Mouse (Mus musculus) kidney, postnatal 36 days (tissue): ENCODE data around the gene Klhl24.
"Not testable (repeated sequence)": the region's sequence is repeated elsewhere in the genome, so short reads cannot be mapped to it uniquely, and the experiment has no call there.

ENCODE experiments used
- DNase-seq, 2 experiments: peaks; one replicate each; pipeline ENCODE4 v3.0.0; 2021 to 2022; ENCODE audit warnings: mixed read lengths in 2 of 2

Klhl24 gene

GRCm38 (mm10) chr16:20097069-20097710 lies at the start of gene Klhl24:
Gene Klhl24, plus strand, starts transcription at chr16:20097542.
- peak; percentile 94 to 96 for DNase-seq

DNA sequence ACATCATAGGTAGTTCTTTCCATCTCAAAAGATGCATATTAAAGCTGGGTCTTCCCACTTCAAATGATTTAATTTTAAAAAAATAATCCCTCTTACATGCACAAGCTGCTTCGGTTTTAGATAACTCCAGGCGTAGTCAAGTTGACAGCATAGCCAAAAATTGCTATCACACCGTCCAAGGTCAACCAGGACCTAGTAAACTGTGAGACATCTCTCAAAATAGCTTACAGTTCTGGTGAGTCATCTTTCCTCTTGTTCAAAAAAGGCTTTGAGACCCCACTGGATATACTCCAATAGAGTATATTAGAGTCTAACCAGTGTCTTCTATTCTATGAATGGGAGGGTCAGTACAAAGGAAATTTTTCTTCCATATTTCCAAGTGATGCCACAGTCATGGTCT lies 44.7 kb upstream of the Klhl24 start:
- no peak for DNase-seq

DNA sequence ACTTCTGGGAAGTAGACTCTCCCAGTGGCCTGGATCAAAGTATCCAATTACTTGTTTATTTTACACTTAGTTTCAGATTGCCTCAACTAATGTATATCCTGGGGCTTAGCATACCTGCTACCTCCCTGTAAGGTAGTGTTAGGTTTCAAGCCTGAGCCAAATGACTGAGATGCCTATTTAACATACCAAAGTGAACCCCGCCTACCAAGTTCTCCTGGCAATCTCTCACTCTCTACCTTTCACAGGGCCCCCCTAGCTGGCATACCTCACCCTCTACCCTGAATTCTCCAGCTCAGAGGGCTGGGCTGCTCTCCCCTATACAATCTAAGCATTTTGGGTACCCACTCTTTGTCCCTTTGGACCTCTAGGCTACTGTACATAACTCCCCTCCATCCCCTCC lies 24.6 kb upstream of the Klhl24 start:
- no peak for DNase-seq

GRCm38 (mm10) chr16:20076675-20077074 lies 20.7 kb upstream of the Klhl24 start:
- no peak for DNase-seq

- DNase-seq, result no peak
Observed at GRCm38 (mm10) chr16:20080271-20080670, 17.1 kb upstream of the Klhl24 start.

DNA sequence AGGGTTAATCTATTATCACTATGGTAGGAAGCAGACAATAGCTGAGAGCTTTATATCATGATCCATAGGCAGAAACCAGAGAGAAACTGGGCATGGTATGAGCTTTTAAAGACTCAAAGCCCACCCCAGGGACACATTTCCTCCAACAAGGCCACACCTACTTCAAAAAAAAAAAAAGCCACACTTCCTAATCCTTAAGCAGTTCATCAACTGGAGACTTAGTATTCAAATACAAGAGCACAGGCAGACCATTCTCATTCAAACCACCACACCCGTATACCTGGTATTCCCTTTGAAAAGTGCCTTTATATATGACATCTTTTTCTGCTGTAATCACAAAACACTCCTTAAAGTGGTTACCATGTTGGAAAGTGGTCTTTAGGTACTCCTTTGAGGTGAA lies 12.7 kb upstream of the Klhl24 start:
- DNase-seq, result no peak

DNA sequence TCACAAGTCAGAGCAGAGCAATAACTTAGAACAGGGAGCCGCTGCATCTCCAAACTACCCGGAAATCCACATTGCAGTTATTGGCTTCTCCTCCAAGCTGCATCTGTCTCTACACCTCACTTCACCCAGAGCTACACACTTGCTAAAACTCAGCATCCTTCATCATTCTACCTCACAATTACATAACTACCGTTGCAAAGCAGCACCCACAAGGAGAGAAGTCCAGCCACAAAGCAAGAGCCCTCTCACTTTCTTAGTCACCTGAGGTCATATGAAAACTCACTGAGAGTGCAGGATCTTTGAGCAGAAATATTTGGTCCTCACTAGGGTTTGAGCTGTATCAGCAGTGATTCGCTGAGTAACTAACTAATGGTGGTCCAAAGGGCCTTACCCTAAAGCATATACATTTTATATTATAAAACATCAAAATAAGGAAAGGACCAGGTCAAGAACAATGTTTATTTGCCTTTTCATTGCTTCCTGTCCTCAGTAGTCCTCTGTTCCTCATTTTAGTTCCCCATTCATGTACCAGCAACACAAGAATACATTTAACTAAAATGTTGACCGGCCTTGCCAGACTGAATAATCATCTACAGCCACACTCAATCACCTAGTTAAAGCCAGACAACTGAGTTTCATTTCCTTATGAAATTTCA lies 12.0 kb upstream of the Klhl24 start:
- no peak for DNase-seq

DNA sequence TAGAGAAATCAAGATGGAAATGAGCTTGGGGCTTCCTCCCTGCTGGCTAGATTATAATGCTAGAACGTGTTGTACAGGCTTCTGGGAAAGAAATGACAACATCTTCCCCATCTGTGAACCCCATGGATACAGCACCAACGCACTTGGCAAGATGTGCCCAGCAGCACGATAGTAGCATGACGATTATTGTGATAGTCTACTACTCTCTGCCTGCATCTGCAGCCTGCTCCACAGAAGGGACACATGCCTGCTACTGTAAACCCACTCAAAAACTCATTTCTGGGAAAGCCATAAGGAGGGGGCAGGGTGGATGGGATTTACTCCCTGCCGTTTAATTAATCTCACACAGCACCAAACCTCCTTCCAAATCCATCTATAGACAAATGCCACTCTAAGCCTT lies 10.4 kb upstream of the Klhl24 start:
- DNase-seq, result no peak

- no peak for DNase-seq
Observed at GRCm38 (mm10) chr16:20089636-20090035, 7.7 kb upstream of the Klhl24 start.

DNA sequence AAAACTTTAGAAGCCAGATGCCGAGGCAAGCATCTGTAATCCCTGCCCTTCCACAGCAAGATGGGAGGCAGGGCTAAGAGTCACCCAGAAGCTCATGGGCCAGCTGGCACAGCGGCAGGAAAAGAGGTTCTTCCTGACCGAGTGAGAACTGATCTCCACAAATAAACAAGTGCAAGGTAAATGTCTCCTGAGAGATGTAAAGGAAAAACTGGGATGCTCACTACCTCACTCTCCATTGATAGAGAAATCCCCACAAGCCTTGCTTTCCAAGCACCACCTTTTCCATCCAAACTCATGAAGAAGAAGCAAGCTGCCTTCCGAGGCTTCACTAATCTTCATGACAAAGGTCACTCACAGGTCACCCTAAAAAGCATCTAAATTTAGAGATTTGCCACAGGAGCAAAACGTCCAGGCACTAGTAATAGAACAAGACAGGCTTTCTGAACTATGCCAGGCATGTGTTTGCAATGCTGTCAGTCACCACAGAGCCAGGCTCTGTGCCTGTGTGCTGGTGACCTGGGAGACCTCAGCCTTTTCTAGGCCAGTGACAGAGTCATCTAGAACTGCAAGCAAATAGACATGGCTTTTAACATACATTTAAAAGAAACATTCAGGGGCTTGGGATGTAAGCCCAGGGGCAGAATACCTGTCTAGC lies 6.3 kb upstream of the Klhl24 start:
- DNase-seq, result peak in 1 of 2 experiments; percentile 30

- peak in 1 of 2 experiments; percentile 49 for DNase-seq
Observed at GRCm38 (mm10) chr16:20095966-20096365, 1.4 kb upstream of the Klhl24 start.

- DNase-seq, result peak; percentile 97 to 98
Observed at GRCm38 (mm10) chr16:20097711-20098374, 501 bp downstream of the Klhl24 start.

DNA sequence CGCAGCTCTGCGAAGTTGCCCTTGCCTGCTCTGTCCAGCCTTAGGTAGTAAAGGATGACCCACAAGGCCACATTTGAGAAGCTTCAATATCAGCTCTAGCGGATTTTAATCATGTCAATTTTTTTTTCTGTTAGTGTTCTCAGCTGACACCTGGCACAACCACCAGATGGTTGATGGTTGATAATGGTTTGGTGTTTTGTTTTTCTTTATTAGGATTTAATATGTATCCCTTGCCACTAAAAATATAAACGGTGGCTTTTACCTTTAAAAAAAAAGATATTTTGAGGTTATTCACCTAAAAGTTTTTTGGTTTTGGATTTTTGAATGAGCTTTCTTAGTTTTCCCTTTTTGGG lies 1.0 kb downstream of the Klhl24 start:
- DNase-seq, result no peak

DNA sequence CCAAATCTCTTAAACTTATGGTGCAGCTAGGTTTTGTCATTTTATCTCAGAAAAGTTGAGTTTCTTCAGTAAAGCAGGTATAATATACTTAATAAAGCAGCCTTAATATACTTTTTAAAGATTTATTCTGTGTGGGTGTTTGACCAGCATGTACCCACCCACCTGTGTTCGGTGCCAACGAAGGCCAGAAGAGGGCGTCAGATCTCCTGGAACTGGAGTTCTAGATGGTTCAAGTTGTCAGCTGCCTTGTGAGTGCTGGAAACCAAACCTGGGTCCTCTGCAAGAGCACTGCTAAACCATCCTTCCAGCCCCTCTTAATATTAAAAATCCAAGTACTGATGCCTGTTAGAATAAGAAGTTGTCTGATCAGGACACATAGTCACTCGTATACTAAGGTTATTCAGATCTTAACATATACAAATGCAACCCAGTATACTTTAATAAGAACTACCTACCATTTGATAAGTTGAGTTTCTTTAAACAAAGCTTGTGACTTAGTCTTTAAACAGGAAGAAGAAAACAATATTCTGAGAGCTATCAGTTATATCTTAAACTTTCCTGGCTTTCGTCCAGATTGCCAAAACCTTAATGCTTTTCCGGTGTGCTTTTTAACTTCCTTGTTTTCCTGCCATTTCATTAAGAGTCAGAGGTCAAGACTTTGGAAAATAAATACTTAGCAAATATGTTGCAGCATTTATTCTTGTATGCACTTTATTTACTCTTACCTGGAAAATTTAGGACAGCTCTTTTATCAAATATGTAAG lies 1.7 kb downstream of the Klhl24 start:
- DNase-seq, result peak; percentile 24 to 36

- no peak for DNase-seq
Observed at GRCm38 (mm10) chr16:20106996-20107395, 9.7 kb downstream of the Klhl24 start.

- DNase-seq, result no peak
Observed at GRCm38 (mm10) chr16:20108961-20109360, 11.6 kb downstream of the Klhl24 start.

GRCm38 (mm10) chr16:20112649-20113048 lies 15.3 kb downstream of the Klhl24 start:
- no peak for DNase-seq

DNA sequence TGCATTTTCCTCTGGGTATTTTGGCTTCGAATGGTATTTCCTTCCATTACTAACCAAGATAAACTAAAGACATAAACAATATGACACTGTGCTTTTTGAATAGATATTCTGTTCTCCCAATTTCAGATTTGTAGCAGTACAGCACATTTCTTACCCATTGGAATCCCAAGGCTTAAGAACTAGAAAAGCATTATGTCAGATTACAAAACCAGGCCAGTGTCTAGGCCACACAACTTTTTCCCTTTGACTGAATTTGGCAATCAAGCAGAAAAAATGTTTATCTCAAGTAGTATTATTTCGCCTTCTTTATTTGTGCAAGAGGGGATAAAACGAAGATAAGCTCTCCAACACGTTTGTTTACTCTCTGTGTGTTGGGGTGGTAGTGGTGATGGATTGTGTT lies 18.7 kb downstream of the Klhl24 start:
- no peak for DNase-seq

DNA sequence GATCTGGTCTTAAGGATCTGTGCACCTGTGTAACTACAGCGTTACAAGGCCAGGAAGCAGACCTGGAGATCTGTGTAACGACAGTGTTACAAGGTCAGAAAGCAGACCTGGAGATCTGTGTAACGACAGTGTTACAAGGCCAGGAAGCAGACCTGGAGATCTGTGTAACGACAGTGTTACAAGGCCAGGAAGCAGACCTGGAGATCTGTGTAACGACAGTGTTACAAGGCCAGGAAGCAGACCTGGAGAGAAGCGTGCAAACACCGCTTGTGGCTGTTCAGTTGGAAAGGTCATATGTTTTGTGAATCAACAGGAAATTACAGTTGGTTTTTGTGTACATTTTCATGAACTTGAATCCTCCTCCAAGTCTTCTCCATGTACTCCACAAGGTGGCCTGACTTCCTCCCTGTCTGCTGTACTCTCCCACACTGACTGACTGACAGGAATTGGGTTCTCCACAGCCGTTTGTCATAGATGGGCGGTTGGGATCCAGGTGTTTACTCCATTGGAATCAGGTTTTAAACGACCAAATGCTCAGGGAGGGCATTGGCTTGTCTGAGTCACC lies 29.1 kb downstream of the Klhl24 start:
- DNase-seq, result not testable (repeated sequence)

DNA sequence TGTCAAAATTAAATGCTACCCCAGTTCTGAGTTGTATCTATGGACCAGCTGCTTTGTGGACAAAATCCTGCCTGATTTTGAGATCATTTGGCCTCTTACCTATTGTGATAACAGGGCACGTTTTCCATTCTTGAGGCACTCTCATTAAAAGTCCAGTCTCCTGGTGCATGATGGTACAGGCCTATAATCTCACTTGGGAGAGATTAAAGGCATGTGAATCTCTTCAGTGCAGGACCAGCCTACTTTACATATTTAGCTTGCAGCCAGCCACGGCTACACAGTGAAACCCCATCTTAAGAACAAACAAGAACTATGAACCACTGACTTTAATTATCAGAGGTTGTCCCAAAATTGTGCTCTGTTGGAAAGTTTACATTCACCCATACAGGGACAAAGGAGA lies 33.1 kb downstream of the Klhl24 start:
- no peak for DNase-seq

GRCm38 (mm10) chr16:20140772-20141531 lies 43.6 kb downstream of the Klhl24 start, which contains the start of gene Yeats2:
Gene Yeats2, plus strand, starts transcription at chr16:20141063.
- peak; percentile 72 to 87 for DNase-seq

GRCm38 (mm10) chr16:20144568-20144967 lies 47.2 kb downstream of the Klhl24 start:
- DNase-seq, result no peak
